Mouse (Mus musculus): ENCODE measurements around the gene Fxyd4. TPM values are rescaled to one million over a fixed set of nuclear protein-coding genes. Genes with fewer than 3 reads are reported as not detected.

Gene Fxyd4
- polyA plus RNA-seq, 1 experiment from 2014 or later, result 4.2 TPM

DNA sequence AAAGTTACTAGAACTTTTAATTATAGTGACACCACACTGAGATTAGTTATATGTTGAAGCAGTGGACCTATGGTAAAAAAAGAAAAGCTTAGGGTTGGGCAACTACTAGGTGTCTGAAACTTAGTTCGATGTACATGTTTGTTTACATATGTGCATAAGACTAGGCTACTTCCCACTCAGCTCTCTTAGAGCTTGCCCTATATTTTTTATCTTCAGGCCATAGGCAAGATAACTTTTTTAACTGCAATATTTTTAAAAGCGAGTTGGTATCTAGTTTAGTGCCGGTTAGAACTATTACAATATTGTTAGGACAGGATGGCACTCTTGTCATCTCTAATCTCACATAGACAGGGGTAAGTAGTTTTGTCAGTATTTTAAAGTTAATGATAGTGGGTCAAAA is 15.5 kb downstream of the Fxyd4 start:
- ATAC-seq (ENCODE audit: low FRiP score, low TSS enrichment) (no peak), DNase-seq (ENCODE audit: low spot score) (no peak)
- H3K27ac ChIP-seq (replicated peaks), result no peak overlapping the region
- peaks cover 7% of the 10 kb centered on the region; the same call in 1 of the 2 replicates for H3K36me3 ChIP-seq (ENCODE audit: control insufficient read depth, insufficient read depth, low read length)
- no peak overlapping the region for H3K4me2 ChIP-seq (replicated peaks; ENCODE audit: low read depth)
- no peak overlapping the region for H3K4me3 ChIP-seq (ENCODE audit: low read depth, low read length)
- H3K4me1 ChIP-seq (replicated peaks; ENCODE audit: control insufficient read depth, insufficient read depth), result no peaks in the 10 kb centered on the region
- no peaks in the 10 kb centered on the region for H3K9me3 ChIP-seq (ENCODE audit: control insufficient read depth, low read length)
- no peaks in the 10 kb centered on the region for H3K27me3 ChIP-seq (ENCODE audit: control insufficient read depth, insufficient read depth, low read length)
- 72% methylated on average over 3 of the region's 3 CpGs for WGBS
- H3K9ac ChIP-seq (ENCODE audit: low read length), result no peak overlapping the region
- TF ChIP-seq CTCF (IDR thresholded peaks at IDR 0.05; ENCODE audit: low read depth) (no peak), EP300 (optimal IDR thresholded peaks at IDR 0.05) (no peak)

DNA sequence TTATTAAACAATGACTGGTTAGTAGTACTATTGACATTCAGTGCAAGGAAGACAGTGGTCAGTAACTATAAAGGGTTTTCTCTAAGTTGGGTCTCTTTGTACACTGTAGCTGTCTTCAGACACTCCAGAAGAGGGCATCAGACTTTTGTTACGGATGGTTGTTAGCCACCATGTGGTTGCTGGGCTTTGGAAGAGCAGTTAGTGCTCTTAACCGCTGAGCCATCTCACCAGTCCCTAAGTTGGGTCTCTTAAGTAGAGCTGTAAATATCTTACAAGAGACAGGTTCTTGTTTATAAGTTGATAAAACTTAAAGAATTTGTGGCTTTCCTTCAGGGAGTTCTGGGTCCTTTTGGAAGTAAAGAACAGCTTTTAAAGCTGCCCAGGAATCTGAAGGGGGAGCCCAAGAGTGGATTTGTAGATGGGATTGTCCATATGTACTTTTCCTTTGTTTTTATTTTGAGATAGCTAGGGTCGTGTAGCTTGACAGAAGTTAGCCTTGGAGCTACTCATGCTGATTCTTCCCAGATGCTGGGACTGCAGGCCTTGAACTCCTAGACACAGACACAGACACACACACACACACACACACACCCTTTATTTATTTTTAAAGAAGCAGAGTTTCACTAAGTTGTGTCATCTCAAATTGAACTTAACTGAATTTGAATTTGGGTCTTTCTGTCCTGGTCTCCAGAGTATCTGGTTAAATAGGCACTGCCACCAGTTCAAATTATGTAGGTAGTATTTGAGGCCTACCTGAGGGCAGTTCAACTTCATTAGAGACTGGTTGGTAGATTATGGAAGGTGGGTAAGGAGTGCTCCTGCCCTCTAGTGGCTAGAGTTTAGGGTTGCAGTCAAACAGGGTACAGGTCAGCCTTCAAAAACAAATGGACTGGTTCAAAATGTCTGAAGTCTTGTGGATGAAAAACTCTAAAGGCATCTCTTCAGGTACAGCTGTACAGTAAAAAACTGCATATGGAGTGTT is 16.5 kb downstream of the Fxyd4 start:
- DNase-seq (ENCODE audit: low spot score), result peak; percentile 52
- Histone ChIP-seq H3K27ac (replicated peaks) (no peak overlapping the region), H3K4me1 (replicated peaks; ENCODE audit: control insufficient read depth, insufficient read depth) (no peaks in the 10 kb centered on the region), H3K4me3 (ENCODE audit: low read depth, low read length) (no peak overlapping the region), H3K9ac (ENCODE audit: low read length) (no peak overlapping the region), H3K27me3 (ENCODE audit: control insufficient read depth, insufficient read depth, low read length) (no peaks in the 10 kb centered on the region), H3K36me3 (ENCODE audit: control insufficient read depth, insufficient read depth, low read length) (0 out of 2 replicates have a peak, but pooled peaks cover 4% of the 10 kb centered on the region), H3K4me2 (replicated peaks; ENCODE audit: low read depth) (no peak overlapping the region), H3K9me3 (ENCODE audit: control insufficient read depth, low read length) (no peaks in the 10 kb centered on the region)
- WGBS, result 43% methylated on average over 3 of the region's 3 CpGs
- no peak for TF ChIP-seq EP300 (optimal IDR thresholded peaks at IDR 0.05)
- peak; percentile 91 for TF ChIP-seq CTCF (IDR thresholded peaks at IDR 0.05; ENCODE audit: low read depth)
- ATAC-seq (ENCODE audit: low FRiP score, low TSS enrichment), result no peak

DNA sequence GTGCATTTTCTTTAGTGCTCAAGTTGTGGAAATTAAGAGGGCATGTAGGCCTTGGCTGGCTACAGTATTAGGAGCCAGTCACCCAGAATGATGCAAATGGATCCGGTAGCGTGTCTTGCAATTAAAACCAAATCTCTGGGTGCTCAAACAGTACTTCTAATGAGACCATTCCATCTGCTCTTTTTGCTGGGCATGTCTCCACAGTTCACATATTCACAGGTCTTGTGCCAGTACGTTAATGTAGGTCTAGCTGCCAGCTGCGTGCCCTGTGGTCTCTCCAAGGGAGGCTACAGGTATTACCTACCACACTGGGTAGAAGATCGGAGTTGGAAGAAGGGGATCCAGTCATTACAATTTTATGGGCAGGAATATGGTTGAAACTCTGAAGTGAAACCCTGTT is 19.4 kb downstream of the Fxyd4 start:
- 6% methylated on average over 5 of the region's 5 CpGs for WGBS
- ATAC-seq (ENCODE audit: low FRiP score, low TSS enrichment) (no peak), DNase-seq (ENCODE audit: low spot score) (no peak)
- Histone ChIP-seq H3K4me3 (ENCODE audit: low read depth, low read length) (peak overlapping the region; percentile 63), H3K36me3 (ENCODE audit: control insufficient read depth, insufficient read depth, low read length) (0 out of 2 replicates have a peak, but pooled peaks cover 4% of the 10 kb centered on the region), H3K4me2 (replicated peaks; ENCODE audit: low read depth) (peak overlapping the region; percentile 69), H3K9ac (ENCODE audit: low read length) (peak overlapping the region; percentile 76), H3K27me3 (ENCODE audit: control insufficient read depth, insufficient read depth, low read length) (no peaks in the 10 kb centered on the region), H3K4me1 (replicated peaks; ENCODE audit: control insufficient read depth, insufficient read depth) (no peaks in the 10 kb centered on the region), H3K9me3 (ENCODE audit: control insufficient read depth, low read length) (no peaks in the 10 kb centered on the region), H3K27ac (replicated peaks) (peak overlapping the region; percentile 98)
- TF ChIP-seq CTCF (IDR thresholded peaks at IDR 0.05; ENCODE audit: low read depth) (no peak), EP300 (optimal IDR thresholded peaks at IDR 0.05) (no peak)

DNA sequence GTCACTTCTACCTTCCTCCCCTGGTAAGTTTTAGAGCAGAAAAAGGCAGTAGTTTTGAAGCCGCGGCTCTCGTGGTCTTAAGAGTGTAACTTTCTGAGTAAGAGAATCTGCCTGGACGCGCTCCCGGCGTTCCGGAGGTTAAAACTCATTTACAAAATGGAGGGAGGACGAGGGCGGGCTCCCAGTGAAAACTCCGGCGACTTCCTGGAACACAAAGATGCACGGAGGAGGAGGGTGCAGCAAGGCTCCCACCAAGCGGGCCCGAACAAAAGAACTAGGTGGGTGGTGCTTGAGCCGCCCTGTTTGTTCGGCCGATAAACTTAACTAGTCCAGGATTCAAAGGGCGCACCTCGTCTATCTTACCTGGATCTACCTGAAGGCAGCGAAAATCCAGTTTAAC is 19.9 kb downstream of the Fxyd4 start:
- H3K36me3 ChIP-seq (ENCODE audit: control insufficient read depth, insufficient read depth, low read length), result 0 out of 2 replicates have a peak, but pooled peaks cover 4% of the 10 kb centered on the region
- H3K4me2 ChIP-seq (replicated peaks; ENCODE audit: low read depth), result peak overlapping the region; percentile 69
- H3K27ac ChIP-seq (replicated peaks), result peak overlapping the region; percentile 98
- under 1% methylated on average over 21 of the region's 21 CpGs for WGBS
- H3K4me1 ChIP-seq (replicated peaks; ENCODE audit: control insufficient read depth, insufficient read depth), result no peaks in the 10 kb centered on the region
- no peaks in the 10 kb centered on the region for H3K27me3 ChIP-seq (ENCODE audit: control insufficient read depth, insufficient read depth, low read length)
- peak; percentile 83 for ATAC-seq (ENCODE audit: low FRiP score, low TSS enrichment)
- DNase-seq (ENCODE audit: low spot score), result peak; percentile 90
- TF ChIP-seq CTCF (IDR thresholded peaks at IDR 0.05; ENCODE audit: low read depth) (peak; percentile 19), EP300 (optimal IDR thresholded peaks at IDR 0.05) (peak; percentile 36)
- H3K4me3 ChIP-seq (ENCODE audit: low read depth, low read length), result peak overlapping the region; percentile 63
- H3K9me3 ChIP-seq (ENCODE audit: control insufficient read depth, low read length), result no peaks in the 10 kb centered on the region
- H3K9ac ChIP-seq (ENCODE audit: low read length), result peak overlapping the region; percentile 76

DNA sequence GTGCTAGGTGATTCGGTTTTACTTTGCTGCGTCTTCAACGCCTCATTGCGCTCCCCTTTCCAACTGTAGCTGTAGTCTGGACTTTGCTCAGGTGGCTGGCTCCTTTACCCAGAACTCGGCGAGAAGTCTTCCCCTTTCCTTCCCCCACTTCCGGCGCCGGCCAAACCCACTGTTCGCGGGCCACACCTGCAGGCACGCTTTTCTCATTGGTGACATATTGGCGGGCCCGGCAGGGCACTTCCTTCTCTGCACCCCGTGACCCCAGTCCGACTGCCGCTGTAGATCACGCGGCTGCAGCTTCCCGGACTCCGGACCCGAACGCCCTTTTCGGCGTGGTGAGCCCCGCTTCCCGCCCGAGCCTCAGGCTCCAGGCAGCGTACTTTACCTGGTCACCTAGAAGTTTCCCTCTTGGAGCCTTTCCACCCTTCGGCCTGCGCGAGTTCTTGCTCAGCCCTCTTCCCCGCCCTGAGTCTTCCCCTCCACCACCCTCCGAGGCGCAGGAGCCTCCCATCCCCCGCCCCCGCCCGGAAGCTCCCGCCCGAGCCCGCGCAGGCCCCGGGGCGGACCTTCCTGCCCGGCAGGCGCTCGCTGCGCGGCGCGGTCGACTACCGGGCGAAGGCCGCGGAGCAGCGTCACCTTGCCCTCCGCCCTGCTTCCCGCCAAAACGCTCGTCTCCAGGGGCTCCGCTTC is 20.6 kb downstream of the Fxyd4 start:
- Histone ChIP-seq H3K9ac (ENCODE audit: low read length) (peak overlapping the region; percentile 76), H3K36me3 (ENCODE audit: control insufficient read depth, insufficient read depth, low read length) (0 out of 2 replicates have a peak, but pooled peaks cover 2% of the 10 kb centered on the region), H3K27me3 (ENCODE audit: control insufficient read depth, insufficient read depth, low read length) (no peaks in the 10 kb centered on the region), H3K4me3 (ENCODE audit: low read depth, low read length) (peak overlapping the region; percentile 63), H3K4me2 (replicated peaks; ENCODE audit: low read depth) (peak overlapping the region; percentile 69), H3K27ac (replicated peaks) (peak overlapping the region; percentile 98), H3K4me1 (replicated peaks; ENCODE audit: control insufficient read depth, insufficient read depth) (no peaks in the 10 kb centered on the region), H3K9me3 (ENCODE audit: control insufficient read depth, low read length) (no peaks in the 10 kb centered on the region)
- under 1% methylated on average over 62 of the region's 62 CpGs for WGBS
- peak; percentile 97 for ATAC-seq (ENCODE audit: low FRiP score, low TSS enrichment)
- TF ChIP-seq CTCF (IDR thresholded peaks at IDR 0.05; ENCODE audit: low read depth) (no peak), EP300 (optimal IDR thresholded peaks at IDR 0.05) (no peak)
- DNase-seq (ENCODE audit: low spot score), result peak; percentile 94

Data from stomach, postnatal 0 days (tissue).